Mouse (Mus musculus) cerebellum, postnatal 4 days (tissue): ENCODE measurements around the gene A930017K11Rik.

Source experiments
- DNase-seq, 2 experiments: peaks; one replicate each; pipeline ENCODE4 v3.0.0; 2022; ENCODE audit warnings: low spot score in 2 of 2, mixed read lengths in 1 of 2

A930017K11Rik gene

GRCm38 (mm10) chr17:25951803-25952623 lies at the start of gene A930017K11Rik:
Gene A930017K11Rik, minus strand, starts transcription at chr17:25952565.
- no peak for DNase-seq

GRCm38 (mm10) chr17:25998425-25998824 lies 46.1 kb upstream of the A930017K11Rik start:
- DNase-seq = no peak

GRCm38 (mm10) chr17:25993489-25993888 lies 41.1 kb upstream of the A930017K11Rik start:
- DNase-seq = no peak

GRCm38 (mm10) chr17:25992274-25992673 lies 39.9 kb upstream of the A930017K11Rik start:
- DNase-seq = no peak

GRCm38 (mm10) chr17:25990331-25990730 lies 38.0 kb upstream of the A930017K11Rik start:
- DNase-seq = no peak

- peak; percentile 78 to 92 for DNase-seq
Observed at GRCm38 (mm10) chr17:25985306-25986294, 33.2 kb upstream of the A930017K11Rik start, which contains the start of gene Capn15. Gene Capn15, minus strand, starts transcription at chr17:25985796.

GRCm38 (mm10) chr17:25984556-25985305 lies 32.4 kb upstream of the A930017K11Rik start:
- no peak for DNase-seq

- DNase-seq = no peak
Observed at GRCm38 (mm10) chr17:25984066-25984465, 31.7 kb upstream of the A930017K11Rik start.

GRCm38 (mm10) chr17:25982913-25983312 lies 30.5 kb upstream of the A930017K11Rik start:
- no peak for DNase-seq

- peak in 1 of 2 experiments; percentile 38 for DNase-seq
Observed at GRCm38 (mm10) chr17:25980854-25981253, 28.5 kb upstream of the A930017K11Rik start.

- no peak for DNase-seq
Observed at GRCm38 (mm10) chr17:25979829-25980738, 27.7 kb upstream of the A930017K11Rik start.

GRCm38 (mm10) chr17:25970954-25971707 lies 18.8 kb upstream of the A930017K11Rik start:
- no peak for DNase-seq

GRCm38 (mm10) chr17:25970448-25970847 lies 18.1 kb upstream of the A930017K11Rik start:
- DNase-seq = peak in 1 of 2 experiments; percentile 45

- no peak for DNase-seq
Observed at GRCm38 (mm10) chr17:25968176-25968575, 15.8 kb upstream of the A930017K11Rik start.

GRCm38 (mm10) chr17:25967652-25968051 lies 15.3 kb upstream of the A930017K11Rik start:
- no peak for DNase-seq

GRCm38 (mm10) chr17:25964271-25964670 lies 11.9 kb upstream of the A930017K11Rik start:
- DNase-seq = no peak

- no peak for DNase-seq
Observed at GRCm38 (mm10) chr17:25962413-25962905, 10.1 kb upstream of the A930017K11Rik start.

- DNase-seq = no peak
Observed at GRCm38 (mm10) chr17:25961566-25961965, 9.2 kb upstream of the A930017K11Rik start.
